Mouse (Mus musculus) heart, postnatal 10 days (tissue): Measurements from ENCODE around the gene Dync1li1. TPM values are rescaled to one million over a fixed set of nuclear protein-coding genes. Genes with fewer than 3 reads are reported as not detected.

Source experiments
- DNase-seq, 2 experiments: peaks; one replicate each; pipeline ENCODE4 v3.0.0; 2021
- intact Hi-C: fragments of 180-260 bp; cut with DNase I; formaldehyde crosslinking; loops from one replicate; pipeline ENCODE4 v1.15.1; 2025
- total RNA-seq, 2 experiments: library from RNA; stranded (reverse); gene quantifications; 2 replicates each; pipeline ENCODE4 v1.2.3; 2021

Dync1li1 gene
- total RNA-seq, 2 experiments from 2014 or later = 84.8 to 91.7 TPM

DNA sequence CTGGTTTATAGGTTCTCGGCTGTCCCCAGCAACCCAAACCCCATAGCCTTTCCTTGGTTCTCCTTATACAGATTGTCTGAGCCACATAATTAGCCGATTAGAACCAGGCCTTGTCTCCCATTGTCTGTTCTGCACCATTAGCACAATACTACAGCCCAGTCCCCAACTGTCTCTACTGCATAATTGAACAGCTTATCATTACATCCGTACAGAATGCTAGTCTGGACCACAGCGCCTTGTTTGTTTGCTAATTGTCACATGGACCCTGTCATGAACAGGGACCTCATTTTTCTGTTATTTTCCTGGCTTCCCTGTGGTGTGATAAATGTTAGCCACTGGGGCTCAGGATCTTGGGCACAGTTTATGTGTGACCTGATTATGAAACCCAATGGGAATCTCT is 71.3 kb downstream of the Dync1li1 start:
- intact Hi-C loops = loop anchor here (2.0 kb wide), 1 partner anchor 15 kb away; no protein-coding TSS in a partner anchor
- DNase-seq = no peak

DNA sequence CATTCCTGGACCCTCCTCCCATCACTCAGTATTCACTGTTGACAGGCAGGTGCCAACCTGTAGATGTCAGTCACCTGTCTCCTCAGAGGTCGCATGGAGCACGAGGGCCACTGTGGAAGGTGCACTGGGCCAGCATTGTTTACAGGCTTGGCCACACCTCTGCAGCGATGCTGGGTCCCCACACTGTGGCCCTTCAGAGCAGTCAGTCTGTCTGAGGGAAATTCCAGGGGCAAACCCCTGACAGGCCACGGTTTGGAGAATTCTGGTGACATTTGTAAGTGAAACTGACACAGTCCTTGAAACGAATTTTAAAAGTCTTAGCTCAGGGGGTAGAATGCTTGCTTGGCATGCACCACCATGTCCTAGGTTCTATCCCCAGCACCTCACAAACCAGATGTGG is 71.8 kb downstream of the Dync1li1 start:
- intact Hi-C loops = loop anchor here (2.0 kb wide), 1 partner anchor 14 kb away; no protein-coding TSS in a partner anchor
- no peak for DNase-seq

DNA sequence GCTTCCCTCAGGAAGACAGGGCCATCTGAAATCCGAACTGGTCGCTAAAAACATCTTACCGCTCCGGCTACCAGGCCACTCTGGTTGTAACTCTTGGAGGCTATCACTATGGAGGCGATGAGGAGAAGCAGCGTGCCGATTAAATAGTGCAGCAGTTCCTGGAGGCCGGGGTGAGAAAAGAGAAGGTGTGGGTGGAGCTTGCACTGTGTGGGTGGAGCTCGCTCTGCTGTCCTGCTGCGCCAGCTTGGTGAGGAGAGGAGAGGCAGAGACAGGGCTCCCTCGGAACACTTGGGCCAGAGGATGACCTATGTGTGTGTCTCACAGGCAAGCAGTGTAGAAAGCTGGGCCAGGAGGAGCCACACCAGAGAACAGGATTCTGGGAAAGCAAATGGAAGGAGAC is 73.3 kb downstream of the Dync1li1 start:
- intact Hi-C loops = loop anchor here (2.0 kb wide), 1 partner anchor 13 kb away; no protein-coding TSS in a partner anchor

DNA sequence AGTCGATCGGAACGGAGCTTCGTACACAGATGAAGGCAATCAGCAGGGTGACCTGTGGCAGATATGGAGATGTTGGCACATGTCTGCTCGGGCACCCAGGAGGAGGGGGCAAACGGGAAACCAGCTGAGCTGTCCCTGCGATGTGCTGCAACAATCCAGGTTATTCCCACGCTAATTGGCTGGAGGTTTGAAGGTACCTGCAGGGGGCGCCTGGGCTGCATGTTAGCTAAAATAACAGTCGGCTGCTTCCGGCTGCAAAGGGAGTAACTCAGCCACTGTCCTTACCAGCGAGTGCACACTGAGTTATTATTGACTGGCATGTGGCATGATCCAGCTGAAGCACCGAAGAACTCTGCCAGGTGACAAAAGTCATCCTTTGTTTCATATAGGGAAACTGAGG is 74.8 kb downstream of the Dync1li1 start:
- DNase-seq = peak; percentile 40 to 60
- intact Hi-C loops = no loop called here

More for the DNA sequence above, 73.3 kb downstream of the Dync1li1 start:
- DNase-seq = no peak

DNA sequence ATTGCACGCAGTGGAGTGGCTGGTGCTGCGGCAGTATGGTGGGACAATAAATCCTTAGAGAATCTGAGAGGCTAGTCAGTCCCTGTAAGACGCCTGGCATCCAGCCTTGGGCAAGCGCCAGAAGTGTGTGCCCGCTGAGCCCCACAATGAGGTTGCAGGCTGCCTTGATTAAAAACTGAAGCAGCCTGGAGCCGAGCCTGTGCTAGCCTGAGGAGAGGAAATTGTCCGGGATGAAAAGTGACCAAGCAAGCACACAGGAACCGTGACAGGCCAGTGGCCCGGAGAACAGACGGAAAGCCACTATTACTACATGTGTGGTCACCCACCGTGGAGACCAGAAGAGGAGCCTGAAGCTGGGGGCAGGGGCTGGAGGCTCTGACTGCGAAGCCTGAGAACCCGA is 78.4 kb downstream of the Dync1li1 start:
- intact Hi-C loops = no loop called here
- DNase-seq = no peak

DNA sequence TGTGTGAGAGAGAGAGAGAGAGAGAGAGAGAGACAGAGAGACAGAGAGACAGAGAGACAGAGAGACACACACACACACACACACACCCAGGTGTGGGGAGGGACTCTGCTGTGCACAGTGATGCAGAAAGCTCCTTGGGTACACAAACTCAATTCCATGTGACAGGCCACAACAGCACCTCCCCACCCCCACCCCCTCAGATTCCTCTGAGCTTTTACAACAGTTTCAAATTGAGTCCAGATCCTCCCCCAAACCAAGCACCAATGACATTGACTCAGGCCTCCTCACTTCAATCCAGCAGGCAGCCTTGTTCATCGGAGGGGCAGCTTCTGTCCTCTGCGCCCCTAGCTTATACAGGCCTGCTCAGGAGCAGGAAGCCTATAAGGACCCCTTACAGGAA is 78.9 kb downstream of the Dync1li1 start:
- no peak for DNase-seq
- intact Hi-C loops = no loop called here

DNA sequence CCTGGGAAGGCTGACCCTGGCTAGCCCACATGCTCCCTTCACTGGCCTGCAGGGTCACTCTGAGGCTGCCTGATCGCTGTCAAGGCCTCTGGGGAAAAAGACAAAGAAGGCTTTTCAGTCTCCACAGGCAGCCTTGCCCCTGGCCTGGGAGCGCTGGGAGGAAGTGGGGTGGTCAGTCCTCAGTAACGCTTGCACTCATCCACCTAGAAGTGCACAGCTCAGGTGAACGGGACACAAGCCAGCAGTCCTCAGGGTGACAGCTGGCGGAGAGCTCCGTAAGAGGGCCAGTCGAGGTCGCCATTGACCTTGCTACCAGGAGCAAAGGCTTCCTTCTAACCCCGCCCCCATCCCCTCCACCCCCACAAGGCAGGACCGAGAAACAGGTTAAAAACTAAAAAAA is 79.5 kb downstream of the Dync1li1 start:
- intact Hi-C loops = no loop called here
- DNase-seq = peak in 1 of 2 experiments; percentile 43

DNA sequence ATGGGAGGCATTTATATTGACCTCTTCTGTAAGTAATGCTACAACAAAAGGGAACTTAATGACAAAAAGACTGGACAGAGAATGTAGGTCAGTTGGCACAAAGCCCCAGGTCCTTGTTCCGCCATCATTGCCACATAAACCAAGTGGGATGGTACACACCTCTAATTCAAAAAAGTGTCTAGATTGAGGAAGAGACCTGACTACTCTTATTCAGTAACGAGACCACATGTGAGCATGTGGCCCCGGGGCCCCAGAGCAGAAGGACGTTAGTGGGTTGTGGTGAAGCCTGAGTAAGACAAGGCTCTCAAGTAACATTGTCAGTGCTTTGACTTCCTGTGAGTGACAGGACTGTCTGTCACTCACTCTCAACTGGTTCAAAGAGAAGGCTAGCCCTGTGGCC is 81.6 kb downstream of the Dync1li1 start:
- no peak for DNase-seq
- intact Hi-C loops = no loop called here

DNA sequence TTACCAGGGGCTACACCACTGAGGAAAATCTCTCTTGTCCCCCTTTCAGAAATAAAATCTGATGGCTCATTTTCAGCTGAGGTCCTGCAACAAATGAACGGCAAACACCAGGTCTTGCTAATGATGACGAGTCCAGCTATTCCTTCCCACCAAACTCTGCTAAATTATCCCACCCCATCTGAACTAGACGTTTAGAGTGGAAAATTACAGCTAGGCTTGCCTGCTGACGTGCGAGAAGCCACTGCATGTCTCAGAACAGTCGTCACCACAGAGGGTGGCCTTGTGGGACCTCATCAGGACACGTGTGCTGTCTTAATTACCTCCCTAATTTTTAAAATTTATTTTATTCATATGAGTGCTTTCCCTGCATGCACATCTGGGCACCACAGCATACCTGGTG is 83.0 kb downstream of the Dync1li1 start:
- intact Hi-C loops = no loop called here
- DNase-seq = no peak

Other genes starting within 250 kb of the Dync1li1 start
- under 1 TPM in 1 of 2 experiments, not detected in 1; 0.10 TPM for gene Ccr4, start 183.9 kb upstream of the Dync1li1 start, total RNA-seq
- gene C130032M10Rik, start 173.1 kb upstream of the Dync1li1 start, total RNA-seq = not detected
- gene Trim71, start 124.4 kb upstream of the Dync1li1 start, total RNA-seq = not detected
- gene Cnot10, start 48.6 kb upstream of the Dync1li1 start, total RNA-seq = 10 to 100 TPM; 27.4 to 28.2 TPM
- gene Cmtm6, start 42.3 kb downstream of the Dync1li1 start, total RNA-seq = 10 to 100 TPM; 34.5 to 37.8 TPM
- 10 to 100 TPM; 25.7 to 26.9 TPM for gene Cmtm7, start 93.1 kb downstream of the Dync1li1 start, total RNA-seq
- 10 to 100 TPM; 13.1 to 13.6 TPM for gene Cmtm8, start 155.4 kb downstream of the Dync1li1 start, total RNA-seq
- 10 to 100 TPM; 40.0 to 40.9 TPM for gene Gpd1l, start 245.2 kb downstream of the Dync1li1 start, total RNA-seq